Mouse (Mus musculus) lung, postnatal 0 days (tissue): ENCODE results near the gene Nfix. TPM values are rescaled to one million over a fixed set of nuclear protein-coding genes. Genes with fewer than 3 reads are reported as not detected.

Experiments used
- ATAC-seq: fragments of 200-750 bp; cut with Nextera tagmentation; 2 replicates; pipeline ENCODE4 v1.8.0; 2017; ENCODE audit warnings: moderate library complexity
- DNase-seq: peaks from one replicate; pipeline ENCODE4 v3.0.0-alpha.2; 2016; ENCODE audit warnings: low spot score
- H3K27ac ChIP-seq: fragments of 300-500 bp; sonication (generic); 2 replicates; pipeline ENCODE4 v1.5.1; 2014; ENCODE audit warnings: antibody characterized with exemption, mild to moderate bottlenecking, low read length, mixed read lengths
- H3K27me3 ChIP-seq: fragments of 300-500 bp; sonication (generic); replicated peaks from 2 replicates; pipeline ENCODE4 v1.6.1; 2014; ENCODE audit warnings: low read length, mixed read lengths; ENCODE audit not compliant: insufficient read depth
- H3K36me3 ChIP-seq: fragments of 300-500 bp; sonication (generic); 2 replicates; pipeline ENCODE4 v1.6.1; 2014; ENCODE audit warnings: low read length, mixed read lengths; ENCODE audit not compliant: insufficient read depth
- H3K4me1 ChIP-seq: fragments of 300-500 bp; sonication (generic); 2 replicates; pipeline ENCODE4 v1.6.1; 2014; ENCODE audit warnings: antibody characterized with exemption, low read depth, low read length, mixed read lengths; ENCODE audit not compliant: insufficient read depth
- H3K4me2 ChIP-seq: fragments of 300-500 bp; sonication (generic); replicated peaks from 2 replicates; pipeline ENCODE4 v1.6.1; 2014; ENCODE audit warnings: low read depth, mild to moderate bottlenecking, low read length, moderate library complexity, mixed read lengths
- H3K4me3 ChIP-seq: fragments of 300-500 bp; sonication (generic); 2 replicates; pipeline ENCODE4 v1.5.1; 2014; ENCODE audit warnings: low read depth, low read length
- H3K9ac ChIP-seq: fragments of 300-500 bp; sonication (generic); replicated peaks from 2 replicates; pipeline ENCODE4 v1.6.1; 2014; ENCODE audit warnings: low read depth, mild to moderate bottlenecking
- H3K9me3 ChIP-seq: fragments of 300-500 bp; sonication (generic); 2 replicates; pipeline ENCODE4 v1.6.1; 2016; ENCODE audit warnings: low read length, mixed read lengths
- CTCF ChIP-seq: IDR thresholded peaks from 2 replicates; pipeline ENCODE4 v1.5.1; 2016; ENCODE audit warnings: antibody characterized with exemption, mild to moderate bottlenecking
- EP300 ChIP-seq: IDR thresholded peaks from 2 replicates; pipeline ENCODE4 v1.6.1; 2016; ENCODE audit warnings: antibody characterized with exemption, mild to moderate bottlenecking, control low read depth
- WGBS: fragments of 180-500 bp; shearing (Covaris S2); extraction: QIAGEN DNeasy Blood & Tissue Kit; methylation state at CpG from one replicate; pipeline ENCODE4 v1.1.7; 2014; 5-methylcytosine and 5-hydroxymethylcytosine counted together
- polyA plus RNA-seq: library from polyadenylated mRNA; unstranded; fragments of >200 nt; fragmentation: Nextera tagmentation; extraction: Ambion mirVana; gene quantifications from 2 replicates; pipeline ENCODE4 v1.2.1, GENCODE M21; 2015

Nfix gene
- polyA plus RNA-seq, 1 experiment from 2014 or later, result 38.8 TPM

DNA sequence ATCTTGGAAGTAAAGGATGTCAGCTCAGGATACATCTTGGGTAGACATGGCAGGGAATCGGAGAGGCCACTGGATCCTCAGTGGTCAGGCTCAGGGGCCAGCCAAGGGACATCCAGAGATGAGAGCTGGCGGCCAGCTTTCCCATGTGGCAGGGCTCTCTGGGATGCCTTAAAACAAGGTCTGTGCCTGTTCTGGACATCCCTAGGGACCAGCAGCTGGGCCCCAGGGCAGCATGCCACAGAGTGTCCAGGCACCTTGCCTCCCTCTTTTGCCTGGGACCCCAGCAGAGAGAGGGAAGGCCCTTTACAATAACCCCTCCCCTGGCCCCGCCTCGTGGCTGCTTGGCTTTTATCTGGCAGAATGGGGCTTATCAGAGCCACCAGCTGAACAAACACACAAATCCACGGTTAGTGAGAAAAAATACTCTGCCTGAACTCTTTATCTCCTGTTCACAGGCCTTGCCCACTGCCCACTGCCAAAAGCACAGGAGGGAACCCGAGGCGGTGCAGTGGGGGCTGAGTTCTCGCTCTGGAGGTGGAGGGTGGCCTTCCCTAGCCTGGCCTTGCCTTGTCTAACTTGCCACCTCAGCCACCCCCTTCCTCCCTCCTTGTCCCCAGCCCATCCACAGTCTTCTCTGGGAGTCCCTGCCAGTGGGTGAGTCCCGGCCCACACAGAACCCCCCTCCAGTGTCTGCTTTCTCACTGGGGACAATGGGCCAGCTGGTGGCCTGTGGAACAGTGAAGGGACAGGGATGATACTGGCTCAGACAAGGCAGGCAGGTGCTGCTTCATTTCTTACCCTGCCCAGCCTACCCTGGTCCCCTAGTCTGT lies 69.4 kb downstream of the Nfix start:
- H3K9ac ChIP-seq, result peak overlapping the region; percentile 23; the same call in 1 of the 2 replicates
- no peaks in the 10 kb centered on the region for H3K9me3 ChIP-seq
- TF ChIP-seq CTCF, result no peak
- no peak for TF ChIP-seq EP300
- peak overlapping the region; percentile 54; the same call in 1 of the 2 replicates for H3K27ac ChIP-seq
- H3K4me1 ChIP-seq, result peaks cover 42% of the 10 kb centered on the region
- H3K4me2 ChIP-seq, result no peak overlapping the region
- no peaks in the 10 kb centered on the region for H3K27me3 ChIP-seq
- DNase-seq, result no peak
- WGBS, result 42% methylated on average over 9 of the region's 9 CpGs
- ATAC-seq, result peak; percentile 9
- no peaks in the 10 kb centered on the region; the same call in 1 of the 2 replicates for H3K36me3 ChIP-seq
- no peak overlapping the region for H3K4me3 ChIP-seq

- no peaks in the 10 kb centered on the region for H3K27me3 ChIP-seq
- H3K4me2 ChIP-seq, result no peak overlapping the region
- H3K4me1 ChIP-seq, result peaks cover 50% of the 10 kb centered on the region
- H3K4me3 ChIP-seq, result no peak overlapping the region
- 0 out of 2 replicates have a peak overlapping the region, but pooled peaks have one; percentile 1 for H3K27ac ChIP-seq
- H3K9me3 ChIP-seq, result no peaks in the 10 kb centered on the region
- TF ChIP-seq EP300, result peak; percentile 78; the same call in 1 of the 2 replicates
- no peak for TF ChIP-seq CTCF
- WGBS, result 78% methylated on average over 16 of the region's 16 CpGs
- H3K36me3 ChIP-seq, result peaks cover 3% of the 10 kb centered on the region
- H3K9ac ChIP-seq, result no peak overlapping the region
- ATAC-seq (peak; percentile 27), DNase-seq (no peak)
Measured at GRCm38 (mm10) chr8:84729921-84730362, 70.2 kb downstream of the Nfix start.

GRCm38 (mm10) chr8:84728474-84728873 lies 71.7 kb downstream of the Nfix start:
- Histone ChIP-seq H3K4me1 (peaks cover 58% of the 10 kb centered on the region), H3K27me3 (no peaks in the 10 kb centered on the region), H3K36me3 (peaks cover 10% of the 10 kb centered on the region), H3K9ac (no peak overlapping the region), H3K4me3 (no peak overlapping the region), H3K27ac (no peak overlapping the region), H3K9me3 (no peaks in the 10 kb centered on the region), H3K4me2 (no peak overlapping the region)
- no peak for TF ChIP-seq CTCF
- no peak for TF ChIP-seq EP300
- DNase-seq (no peak), ATAC-seq (no peak)
- 67% methylated on average over 3 of the region's 3 CpGs for WGBS

GRCm38 (mm10) chr8:84725941-84726259 lies 74.2 kb downstream of the Nfix start:
- Histone ChIP-seq H3K9me3 (no peaks in the 10 kb centered on the region), H3K27ac (peak overlapping the region; percentile 57), H3K4me1 (peaks cover 45% of the 10 kb centered on the region), H3K4me3 (no peak overlapping the region), H3K4me2 (no peak overlapping the region), H3K27me3 (no peaks in the 10 kb centered on the region), H3K36me3 (peaks cover 11% of the 10 kb centered on the region), H3K9ac (no peak overlapping the region)
- WGBS, result 17% methylated on average over 3 of the region's 3 CpGs
- peak; percentile 90 for DNase-seq
- TF ChIP-seq EP300, result no peak
- peak; percentile 78 for TF ChIP-seq CTCF
- ATAC-seq, result peak; percentile 39

GRCm38 (mm10) chr8:84725246-84725940 lies 74.8 kb downstream of the Nfix start:
- Histone ChIP-seq H3K9me3 (no peaks in the 10 kb centered on the region), H3K27ac (peak overlapping the region; percentile 57), H3K4me2 (no peak overlapping the region), H3K36me3 (peaks cover 16% of the 10 kb centered on the region), H3K27me3 (no peaks in the 10 kb centered on the region), H3K4me3 (no peak overlapping the region), H3K9ac (0 out of 2 replicates have a peak overlapping the region, but pooled peaks have one; percentile 16), H3K4me1 (peaks cover 40% of the 10 kb centered on the region)
- DNase-seq (no peak), ATAC-seq (0 out of 2 replicates have a peak, but pooled peaks have one; percentile 0)
- TF ChIP-seq CTCF, result no peak
- TF ChIP-seq EP300, result no peak
- WGBS, result 50% methylated on average over 10 of the region's 10 CpGs

GRCm38 (mm10) chr8:84724683-84725082 lies 75.5 kb downstream of the Nfix start:
- H3K36me3 ChIP-seq, result peaks cover 17% of the 10 kb centered on the region
- H3K27me3 ChIP-seq, result no peaks in the 10 kb centered on the region
- no peak for TF ChIP-seq EP300
- TF ChIP-seq CTCF, result no peak
- WGBS, result 58% methylated on average over 9 of the region's 9 CpGs
- peaks cover 36% of the 10 kb centered on the region for H3K4me1 ChIP-seq
- ATAC-seq, result no peak
- DNase-seq, result no peak
- H3K9ac ChIP-seq, result no peak overlapping the region
- no peak overlapping the region for H3K4me2 ChIP-seq
- H3K27ac ChIP-seq, result no peak overlapping the region
- H3K4me3 ChIP-seq, result no peak overlapping the region
- H3K9me3 ChIP-seq, result no peaks in the 10 kb centered on the region
